Mouse (Mus musculus) E14TG2a.4 (cell line): Measurements from ENCODE around the gene Chaf1b.

Experiments
- CTCF ChIP-seq: conservative IDR thresholded peaks from 2 replicates; pipeline ENCODE4 v1.5.1; 2014; ENCODE audit warnings: low read length
- NANOG ChIP-seq: IDR thresholded peaks from 2 replicates; pipeline ENCODE4 v1.6.1; 2014; ENCODE audit warnings: borderline replicate concordance, low read length, mixed read lengths

GRCm38 (mm10) chr16:93877612-93878380 is 5.9 kb upstream of the Chaf1b start:
- TF ChIP-seq CTCF = no peak
- TF ChIP-seq NANOG = no peak
